Mouse (Mus musculus) CD4-positive, CD25-positive, alpha-beta regulatory T cell, adult 2 months (primary cell): ENCODE measurements around the gene Spryd3.
"Not testable (repeated sequence)": the region's sequence is repeated elsewhere in the genome, so short reads cannot be mapped to it uniquely, and the experiment has no call there.

Experiments used
- DNase-seq: peaks from one replicate; pipeline ENCODE4 v3.0.0-alpha.2; 2012; ENCODE audit warnings: low read depth, low spot score

Spryd3 gene

GRCm38 (mm10) chr15:102136129-102136758, at the start of gene Spryd3:
Gene Spryd3, minus strand, starts transcription at chr15:102136234.
- DNase-seq, result peak; percentile 98

GRCm38 (mm10) chr15:102183076-102183475, 47.0 kb upstream of the Spryd3 start:
- DNase-seq, result no peak

- no peak for DNase-seq
Measured at GRCm38 (mm10) chr15:102179924-102180323, 43.9 kb upstream of the Spryd3 start.

- no peak for DNase-seq
Measured at GRCm38 (mm10) chr15:102179106-102179505, 43.1 kb upstream of the Spryd3 start.

- DNase-seq, result peak; percentile 88
Measured at GRCm38 (mm10) chr15:102178279-102178678, 42.2 kb upstream of the Spryd3 start.

- no peak for DNase-seq
Measured at GRCm38 (mm10) chr15:102177417-102177816, 41.4 kb upstream of the Spryd3 start.

- no peak for DNase-seq
Measured at GRCm38 (mm10) chr15:102176571-102177316, 40.7 kb upstream of the Spryd3 start.

GRCm38 (mm10) chr15:102175736-102176319, 39.8 kb upstream of the Spryd3 start:
- no peak for DNase-seq

- DNase-seq, result no peak
Measured at GRCm38 (mm10) chr15:102173581-102173980, 37.5 kb upstream of the Spryd3 start.

- DNase-seq, result no peak
Measured at GRCm38 (mm10) chr15:102169064-102169463, 33.0 kb upstream of the Spryd3 start.

- no peak for DNase-seq
Measured at GRCm38 (mm10) chr15:102167620-102168021, 31.6 kb upstream of the Spryd3 start.

- peak; percentile 37 for DNase-seq
Measured at GRCm38 (mm10) chr15:102165468-102166100, 29.6 kb upstream of the Spryd3 start.

GRCm38 (mm10) chr15:102163900-102164693, 28.1 kb upstream of the Spryd3 start:
- no peak for DNase-seq

- peak; percentile 31 for DNase-seq
Measured at GRCm38 (mm10) chr15:102160415-102161060, 24.5 kb upstream of the Spryd3 start.

GRCm38 (mm10) chr15:102156836-102157235, 20.8 kb upstream of the Spryd3 start:
- DNase-seq, result no peak

- not testable (repeated sequence) for DNase-seq
Measured at GRCm38 (mm10) chr15:102155006-102155405, 19.0 kb upstream of the Spryd3 start.

GRCm38 (mm10) chr15:102152646-102153045, 16.6 kb upstream of the Spryd3 start:
- DNase-seq, result no peak

- DNase-seq, result peak; percentile 33
Measured at GRCm38 (mm10) chr15:102150301-102151135, 14.5 kb upstream of the Spryd3 start, which contains the start of gene Soat2. Gene Soat2, plus strand, starts transcription at chr15:102150526.

GRCm38 (mm10) chr15:102149561-102149960, 13.5 kb upstream of the Spryd3 start:
- no peak for DNase-seq
